Mouse (Mus musculus) ES-Bruce4 (cell line): ENCODE data around the gene Vps35l. TPM values are rescaled to one million over a fixed set of nuclear protein-coding genes. Genes with fewer than 3 reads are reported as not detected.

Experiments used
- H3K27ac ChIP-seq: 2 replicates; pipeline ENCODE4 v1.5.1; 2012; ENCODE audit warnings: low read length, inconsistent platforms; ENCODE audit not compliant: insufficient read depth
- H3K27me3 ChIP-seq: 2 replicates; pipeline ENCODE4 v1.6.1; 2012; ENCODE audit warnings: mild to moderate bottlenecking, low read length, inconsistent platforms; ENCODE audit not compliant: control insufficient read depth, poor library complexity, insufficient read depth, severe bottlenecking
- H3K36me3 ChIP-seq: 2 replicates; pipeline ENCODE4 v1.6.1; 2012; ENCODE audit warnings: inconsistent platforms, mild to moderate bottlenecking, low read length, moderate library complexity; ENCODE audit not compliant: control insufficient read depth, poor library complexity, insufficient read depth, severe bottlenecking
- H3K4me1 ChIP-seq: one replicate; pipeline ENCODE4 v1.8.1; 2011; ENCODE audit warnings: low read length; ENCODE audit not compliant: control insufficient read depth, insufficient read depth
- H3K4me3 ChIP-seq: 2 replicates; pipeline ENCODE4 v1.5.1; 2011; ENCODE audit warnings: low read depth, mild to moderate bottlenecking, low read length
- H3K9ac ChIP-seq: 2 replicates; pipeline ENCODE4 v1.6.1; 2012; ENCODE audit warnings: low read depth, mild to moderate bottlenecking, inconsistent platforms; ENCODE audit not compliant: poor library complexity, severe bottlenecking
- H3K9me3 ChIP-seq: replicated peaks from 2 replicates; pipeline ENCODE4 v1.6.1; 2012; ENCODE audit warnings: mild to moderate bottlenecking, low read length, inconsistent platforms; ENCODE audit not compliant: control insufficient read depth, poor library complexity, insufficient read depth, severe bottlenecking
- CTCF ChIP-seq: IDR thresholded peaks from one replicate; pipeline ENCODE4 v1.8.1; 2011; ENCODE audit warnings: low read depth, low read length
- EP300 ChIP-seq: IDR thresholded peaks from 2 replicates; pipeline ENCODE4 v1.6.1; 2011; ENCODE audit warnings: low read depth, low read length; ENCODE audit not compliant: insufficient read depth
- POLR2A ChIP-seq: IDR thresholded peaks from one replicate; pipeline ENCODE4 v1.8.1; 2011; ENCODE audit warnings: low read length; ENCODE audit not compliant: insufficient read depth
- polyA plus RNA-seq: library from polyadenylated mRNA; stranded (reverse); fragments of >200 nt; gene quantifications from 2 replicates; pipeline ENCODE4 v1.2.4, GENCODE M21; 2011; ENCODE audit warnings: low read depth; ENCODE audit not compliant: missing spikeins, insufficient read depth, insufficient read length

The Vps35l gene
- polyA plus RNA-seq, 1 experiment = 54.7 TPM

GRCm38 (mm10) chr7:118786091-118786490 is 46.1 kb downstream of the Vps35l start:
- Histone ChIP-seq H3K9ac (no peak overlapping the region), H3K9me3 (no peaks in the 10 kb centered on the region), H3K36me3 (no peaks in the 10 kb centered on the region), H3K4me1 (no peaks in the 10 kb centered on the region), H3K27ac (no peak overlapping the region), H3K27me3 (no peaks in the 10 kb centered on the region), H3K4me3 (no peak overlapping the region)
- TF ChIP-seq EP300 (no peak), CTCF (no peak), POLR2A (no peak)

- Histone ChIP-seq H3K27me3 (no peaks in the 10 kb centered on the region), H3K27ac (no peak overlapping the region), H3K36me3 (no peaks in the 10 kb centered on the region), H3K9ac (no peak overlapping the region), H3K4me1 (no peaks in the 10 kb centered on the region), H3K9me3 (no peaks in the 10 kb centered on the region), H3K4me3 (no peak overlapping the region)
- no peak for TF ChIP-seq EP300
- TF ChIP-seq POLR2A = no peak
- TF ChIP-seq CTCF = no peak
Observed at GRCm38 (mm10) chr7:118787326-118787725, 47.3 kb downstream of the Vps35l start.

- no peaks in the 10 kb centered on the region for H3K36me3 ChIP-seq
- no peak overlapping the region for H3K4me3 ChIP-seq
- no peaks in the 10 kb centered on the region for H3K4me1 ChIP-seq
- H3K27me3 ChIP-seq = no peaks in the 10 kb centered on the region
- no peak for TF ChIP-seq EP300
- peak; percentile 10 for TF ChIP-seq CTCF
- TF ChIP-seq POLR2A = no peak
- no peak overlapping the region for H3K9ac ChIP-seq
- H3K9me3 ChIP-seq = no peaks in the 10 kb centered on the region
- no peak overlapping the region for H3K27ac ChIP-seq
Observed at GRCm38 (mm10) chr7:118788481-118788880, 48.5 kb downstream of the Vps35l start.

GRCm38 (mm10) chr7:118790292-118790691 is 50.3 kb downstream of the Vps35l start:
- TF ChIP-seq CTCF = no peak
- TF ChIP-seq EP300 = no peak
- no peak for TF ChIP-seq POLR2A
- Histone ChIP-seq H3K27me3 (no peaks in the 10 kb centered on the region), H3K4me3 (no peak overlapping the region), H3K4me1 (no peaks in the 10 kb centered on the region), H3K27ac (no peak overlapping the region), H3K9me3 (no peaks in the 10 kb centered on the region), H3K36me3 (no peaks in the 10 kb centered on the region), H3K9ac (no peak overlapping the region)

- no peak overlapping the region for H3K9ac ChIP-seq
- H3K27ac ChIP-seq = no peak overlapping the region
- TF ChIP-seq EP300 (no peak), CTCF (no peak), POLR2A (no peak)
- no peaks in the 10 kb centered on the region for H3K27me3 ChIP-seq
- H3K4me3 ChIP-seq = no peak overlapping the region
- H3K36me3 ChIP-seq = no peaks in the 10 kb centered on the region
- no peaks in the 10 kb centered on the region for H3K9me3 ChIP-seq
- no peaks in the 10 kb centered on the region for H3K4me1 ChIP-seq
Observed at GRCm38 (mm10) chr7:118793899-118794298, 53.9 kb downstream of the Vps35l start.

- no peaks in the 10 kb centered on the region for H3K36me3 ChIP-seq
- H3K9ac ChIP-seq = no peak overlapping the region
- H3K4me3 ChIP-seq = no peak overlapping the region
- no peaks in the 10 kb centered on the region for H3K27me3 ChIP-seq
- H3K27ac ChIP-seq = no peak overlapping the region
- TF ChIP-seq POLR2A (no peak), EP300 (no peak), CTCF (no peak)
- no peaks in the 10 kb centered on the region for H3K9me3 ChIP-seq
- H3K4me1 ChIP-seq = no peaks in the 10 kb centered on the region
Observed at GRCm38 (mm10) chr7:118795779-118796178, 55.8 kb downstream of the Vps35l start.
